Mouse (Mus musculus): ENCODE data around the gene Nr6a1.
A peak's percentile ranks its signal among the peaks of the same experiment; 100 is the strongest.

Gene Nr6a1

GRCm38 (mm10) chr2:38872730-38873129 is 54.8 kb downstream of the Nr6a1 start:
- DNase-seq (ENCODE audit: low spot score), result no peak

GRCm38 (mm10) chr2:38866711-38867110 is 60.8 kb downstream of the Nr6a1 start:
- no peak for DNase-seq (ENCODE audit: low spot score)

- DNase-seq (ENCODE audit: low spot score), result no peak
Observed at GRCm38 (mm10) chr2:38864011-38864410, 63.5 kb downstream of the Nr6a1 start.

- no peak for DNase-seq (ENCODE audit: low spot score)
Observed at GRCm38 (mm10) chr2:38851797-38852196, 75.7 kb downstream of the Nr6a1 start.

GRCm38 (mm10) chr2:38846319-38846718 is 81.2 kb downstream of the Nr6a1 start:
- no peak for DNase-seq (ENCODE audit: low spot score)

GRCm38 (mm10) chr2:38835489-38835888 is 92.0 kb downstream of the Nr6a1 start:
- no peak for DNase-seq (ENCODE audit: low spot score)

GRCm38 (mm10) chr2:38831976-38832375 is 95.5 kb downstream of the Nr6a1 start:
- no peak for DNase-seq (ENCODE audit: low spot score)

- DNase-seq (ENCODE audit: low spot score), result no peak
Observed at GRCm38 (mm10) chr2:38829521-38829920, 98.0 kb downstream of the Nr6a1 start.

- DNase-seq (ENCODE audit: low spot score), result no peak
Observed at GRCm38 (mm10) chr2:38827801-38828306, 99.6 kb downstream of the Nr6a1 start.

- no peak for DNase-seq (ENCODE audit: low spot score)
Observed at GRCm38 (mm10) chr2:38826189-38826588, 101.3 kb downstream of the Nr6a1 start.

- DNase-seq (ENCODE audit: low spot score), result peak; percentile 4
Observed at GRCm38 (mm10) chr2:38824791-38825768, 102.4 kb downstream of the Nr6a1 start.

GRCm38 (mm10) chr2:38823912-38824583 is 103.4 kb downstream of the Nr6a1 start:
- peak; percentile 21 for DNase-seq (ENCODE audit: low spot score)

GRCm38 (mm10) chr2:38823406-38823805 is 104.1 kb downstream of the Nr6a1 start:
- no peak for DNase-seq (ENCODE audit: low spot score)

GRCm38 (mm10) chr2:38822995-38823394 is 104.5 kb downstream of the Nr6a1 start:
- DNase-seq (ENCODE audit: low spot score), result peak; percentile 10

- DNase-seq (ENCODE audit: low spot score), result no peak
Observed at GRCm38 (mm10) chr2:38817487-38817886, 110.0 kb downstream of the Nr6a1 start.

GRCm38 (mm10) chr2:38797087-38797624 is 130.3 kb downstream of the Nr6a1 start:
- peak; percentile 78 for DNase-seq (ENCODE audit: low spot score)

GRCm38 (mm10) chr2:38787338-38787737 is 140.2 kb downstream of the Nr6a1 start:
- DNase-seq (ENCODE audit: low spot score), result no peak

- DNase-seq (ENCODE audit: low spot score), result no peak
Observed at GRCm38 (mm10) chr2:38786216-38786960, 141.1 kb downstream of the Nr6a1 start.

- no peak for DNase-seq (ENCODE audit: low spot score)
Observed at GRCm38 (mm10) chr2:38785113-38785512, 142.4 kb downstream of the Nr6a1 start.

GRCm38 (mm10) chr2:38784396-38784795 is 143.1 kb downstream of the Nr6a1 start:
- DNase-seq (ENCODE audit: low spot score), result no peak

- DNase-seq (ENCODE audit: low spot score), result no peak
Observed at GRCm38 (mm10) chr2:38783364-38783763, 144.1 kb downstream of the Nr6a1 start.

GRCm38 (mm10) chr2:38782731-38783130 is 144.8 kb downstream of the Nr6a1 start:
- DNase-seq (ENCODE audit: low spot score), result no peak
